Mouse (Mus musculus) right cerebral cortex, adult 18-20 months (tissue): ENCODE measurements at regions not wholly inside any gene's neighbourhood (a gene's known extent, or its start where the extent isn't known, plus 50 kb on each side); places are given as distances from the start of the nearest gene placed in this dataset.

Experiments
- DNase-seq: peaks from one replicate; pipeline ENCODE4 v3.0.0; 2022; ENCODE audit warnings: mixed read lengths

GRCm38 (mm10) chr2:166264756-166265155 lies 109.3 kb upstream of the Sulf2 start:
- no peak for DNase-seq

GRCm38 (mm10) chr2:166261799-166262198 lies 106.3 kb upstream of the Sulf2 start:
- no peak for DNase-seq

GRCm38 (mm10) chr2:166261065-166261464 lies 105.6 kb upstream of the Sulf2 start:
- DNase-seq: no peak

GRCm38 (mm10) chr2:166258771-166259180 lies 103.3 kb upstream of the Sulf2 start:
- DNase-seq: no peak

- no peak for DNase-seq
These were observed 102.2 kb upstream of the Sulf2 start for GRCm38 (mm10) chr2:166257666-166258065.

GRCm38 (mm10) chr2:166256193-166256592 lies 100.7 kb upstream of the Sulf2 start:
- DNase-seq: no peak

- no peak for DNase-seq
These were observed 99.1 kb upstream of the Sulf2 start for GRCm38 (mm10) chr2:166254581-166254980.

GRCm38 (mm10) chr2:166252107-166252506 lies 96.6 kb upstream of the Sulf2 start:
- no peak for DNase-seq

- no peak for DNase-seq
These were observed 96.0 kb upstream of the Sulf2 start for GRCm38 (mm10) chr2:166251421-166251820.

- DNase-seq: no peak
These were observed 95.1 kb upstream of the Sulf2 start for GRCm38 (mm10) chr2:166250571-166250970.

- DNase-seq: no peak
These were observed 94.0 kb upstream of the Sulf2 start for GRCm38 (mm10) chr2:166249338-166249950.

- DNase-seq: no peak
These were observed 91.1 kb upstream of the Sulf2 start for GRCm38 (mm10) chr2:166246401-166247189.

- DNase-seq: no peak
These were observed 89.8 kb upstream of the Sulf2 start for GRCm38 (mm10) chr2:166245219-166245618.

- no peak for DNase-seq
These were observed 87.5 kb upstream of the Sulf2 start for GRCm38 (mm10) chr2:166242786-166243521.

GRCm38 (mm10) chr2:166241310-166241709 lies 85.8 kb upstream of the Sulf2 start:
- DNase-seq: peak; percentile 78

- DNase-seq: no peak
These were observed 84.6 kb upstream of the Sulf2 start for GRCm38 (mm10) chr2:166240056-166240455.

GRCm38 (mm10) chr2:166237554-166238269 lies 82.2 kb upstream of the Sulf2 start:
- DNase-seq: no peak

GRCm38 (mm10) chr2:166236102-166236501 lies 80.6 kb upstream of the Sulf2 start:
- peak; percentile 34 for DNase-seq

GRCm38 (mm10) chr2:166234579-166235212 lies 79.2 kb upstream of the Sulf2 start:
- no peak for DNase-seq

GRCm38 (mm10) chr2:166233246-166233645 lies 77.8 kb upstream of the Sulf2 start:
- DNase-seq: no peak

GRCm38 (mm10) chr2:166232376-166232775 lies 76.9 kb upstream of the Sulf2 start:
- no peak for DNase-seq

GRCm38 (mm10) chr2:166230617-166231016 lies 75.2 kb upstream of the Sulf2 start:
- no peak for DNase-seq

GRCm38 (mm10) chr2:166228356-166228755 lies 72.9 kb upstream of the Sulf2 start:
- DNase-seq: no peak
